Mouse (Mus musculus): Measurements from ENCODE around the gene Csnk1e. TPM values are rescaled to one million over a fixed set of nuclear protein-coding genes. Genes with fewer than 3 reads are reported as not detected.

Gene Csnk1e
- total and polyA plus RNA-seq, 3 experiments, result 10.4 to 46.7 (median 16.8) TPM

GRCm38 (mm10) chr15:79422715-79423243 lies 32.6 kb downstream of the Csnk1e start:
- Histone ChIP-seq H3K79me2 (replicated peaks; ENCODE audit: control insufficient read depth, extremely low read depth, insufficient read depth, poor library complexity, severe bottlenecking) (no peaks in the 10 kb centered on the region), H3K9ac (ENCODE audit: insufficient read depth, low read depth) (no peak overlapping the region), H3K27me3 (replicated peaks) (no peaks in the 10 kb centered on the region), H3K36me3 (replicated peaks in 1 of 2; ENCODE audit: control insufficient read depth in 1 of 2, insufficient read depth in 1 of 2, low read length in 1 of 2) (peaks cover 61 to 70% of the 10 kb centered on the region in 2 experiments), H3K4me3 (replicated peaks in 1 of 3; ENCODE audit: low read depth in 2 of 3, low read length in 2 of 3, poor library complexity in 1 of 3) (no peak overlapping the region), H3K27ac (ENCODE audit: insufficient read depth, low read depth) (no peak overlapping the region), H3K4me2 (ENCODE audit: insufficient read depth, low read depth, poor library complexity, severe bottlenecking) (no peak overlapping the region), H3K4me1 (ENCODE audit: control insufficient read depth in 1 of 2, insufficient read depth in 2 of 2) (peaks cover 12 to 18% of the 10 kb centered on the region in 2 experiments), H3K9me3 (replicated peaks; ENCODE audit: low read length) (no peaks in the 10 kb centered on the region)
- no peak for DNase-seq (ENCODE audit: extremely low read depth)
- no peak for TF ChIP-seq ZMIZ1 (IDR thresholded peaks at IDR 0.05; ENCODE audit: low read depth, low read length)
- TF ChIP-seq MAZ (IDR thresholded peaks at IDR 0.05; ENCODE audit: low read depth, low read length), result no peak
- no peak for TF ChIP-seq KAT2A (IDR thresholded peaks at IDR 0.05; ENCODE audit: insufficient replicate concordance, low read length)
- TF ChIP-seq ELF1 (IDR thresholded peaks at IDR 0.05; ENCODE audit: low read depth, low read length), result no peak
- TF ChIP-seq CHD1 (IDR thresholded peaks at IDR 0.05; ENCODE audit: low read depth, low read length), result no peak
- TF ChIP-seq ZKSCAN1 (IDR thresholded peaks at IDR 0.05; ENCODE audit: borderline replicate concordance, low read depth, low read length), result no peak
- TF ChIP-seq CTCF (conservative IDR thresholded peaks at IDR 0.05 in 1 of 2, IDR thresholded peaks at IDR 0.05 in 1 of 2; ENCODE audit: low read depth in 2 of 2, low read length in 2 of 2), result no peak
- TF ChIP-seq TBP (conservative IDR thresholded peaks at IDR 0.05; ENCODE audit: low read depth, low read length), result no peak
- TF ChIP-seq MEF2A (IDR thresholded peaks at IDR 0.05; ENCODE audit: borderline replicate concordance, low read depth, low read length), result no peak
- no peak for TF ChIP-seq JUND (conservative IDR thresholded peaks at IDR 0.05; ENCODE audit: low read depth, low read length)
- no peak for TF ChIP-seq NRF1 (IDR thresholded peaks at IDR 0.05; ENCODE audit: low read depth, low read length)
- in situ Hi-C loops (cut with MboI; ENCODE audit: low pct_ligation_motif_present, low pct_unique_long_range_greater_than_20kb, low sequenced_read_pairs) (no loop called here), dilution Hi-C loops (cut with MboI; ENCODE audit: extremely low pct_ligation_motif_present, extremely low pct_unique_long_range_greater_than_20kb, low sequenced_read_pairs) (no loop called here)

GRCm38 (mm10) chr15:79418677-79419076 lies 36.7 kb downstream of the Csnk1e start:
- Histone ChIP-seq H3K27me3 (replicated peaks) (no peaks in the 10 kb centered on the region), H3K9ac (ENCODE audit: insufficient read depth, low read depth) (no peak overlapping the region), H3K9me3 (replicated peaks; ENCODE audit: low read length) (no peaks in the 10 kb centered on the region), H3K4me3 (replicated peaks in 1 of 3; ENCODE audit: low read depth in 2 of 3, low read length in 2 of 3, poor library complexity in 1 of 3) (no peak overlapping the region), H3K27ac (ENCODE audit: insufficient read depth, low read depth) (peak overlapping the region; percentile 13), H3K4me1 (ENCODE audit: control insufficient read depth in 1 of 2, insufficient read depth in 2 of 2) (peaks cover 23 to 38% of the 10 kb centered on the region in 2 experiments), H3K36me3 (replicated peaks in 1 of 2; ENCODE audit: control insufficient read depth in 1 of 2, insufficient read depth in 1 of 2, low read length in 1 of 2) (peaks cover 29 to 36% of the 10 kb centered on the region in 2 experiments), H3K79me2 (replicated peaks; ENCODE audit: control insufficient read depth, extremely low read depth, insufficient read depth, poor library complexity, severe bottlenecking) (no peaks in the 10 kb centered on the region), H3K4me2 (ENCODE audit: insufficient read depth, low read depth, poor library complexity, severe bottlenecking) (no peak overlapping the region)
- dilution Hi-C loops (cut with MboI; ENCODE audit: extremely low pct_ligation_motif_present, extremely low pct_unique_long_range_greater_than_20kb, low sequenced_read_pairs), result no loop called here
- TF ChIP-seq BHLHE40 (IDR thresholded peaks at IDR 0.05; ENCODE audit: low read depth, low read length), result peak; percentile 98
- no peak for TF ChIP-seq JUND (conservative IDR thresholded peaks at IDR 0.05; ENCODE audit: low read depth, low read length)
- 0 out of 2 replicates have a peak, but pooled peaks have one; percentile 11 for TF ChIP-seq MEF2A (IDR thresholded peaks at IDR 0.05; ENCODE audit: borderline replicate concordance, low read depth, low read length)
- peak; percentile 93 for TF ChIP-seq MAX (IDR thresholded peaks at IDR 0.05; ENCODE audit: low read length)
- TF ChIP-seq USF1 (IDR thresholded peaks at IDR 0.05; ENCODE audit: low read depth, low read length), result peak; percentile 64
- TF ChIP-seq KAT2A (IDR thresholded peaks at IDR 0.05; ENCODE audit: insufficient replicate concordance, low read length), result no peak
- peak; percentile 69; the same call in 1 of the 2 replicates for TF ChIP-seq ETS1 (conservative IDR thresholded peaks at IDR 0.05; ENCODE audit: low read depth, low read length)
- TF ChIP-seq CTCF (conservative IDR thresholded peaks at IDR 0.05 in 1 of 2, IDR thresholded peaks at IDR 0.05 in 1 of 2; ENCODE audit: low read depth in 2 of 2, low read length in 2 of 2), result no peak
- no peak for TF ChIP-seq JUN (IDR thresholded peaks at IDR 0.05; ENCODE audit: insufficient read depth, low read depth, low read length)
- TF ChIP-seq USF2 (conservative IDR thresholded peaks at IDR 0.05; ENCODE audit: low read depth, low read length), result 0 out of 2 replicates have a peak, but pooled peaks have one; percentile 40
- peak; percentile 52 for TF ChIP-seq TCF12 (IDR thresholded peaks at IDR 0.05; ENCODE audit: low read depth, low read length)
- TF ChIP-seq SIN3A (IDR thresholded peaks at IDR 0.05; ENCODE audit: low read length), result peak; percentile 61; the same call in 1 of the 2 replicates
- TF ChIP-seq MAFK (IDR thresholded peaks at IDR 0.05; ENCODE audit: insufficient replicate concordance, low read length), result peak; percentile 4; the same call in 1 of the 2 replicates
- no peak for TF ChIP-seq MAZ (IDR thresholded peaks at IDR 0.05; ENCODE audit: low read depth, low read length)
- TF ChIP-seq MYC (IDR thresholded peaks at IDR 0.05; ENCODE audit: low read depth, low read length), result peak; percentile 88
- peak; percentile 94 for TF ChIP-seq MXI1 (IDR thresholded peaks at IDR 0.05; ENCODE audit: low read depth, low read length)
- peak; percentile 76; the same call in 1 of the 2 replicates for TF ChIP-seq RCOR1 (conservative IDR thresholded peaks at IDR 0.05; ENCODE audit: low read depth, low read length)
- TF ChIP-seq TBP (conservative IDR thresholded peaks at IDR 0.05; ENCODE audit: low read depth, low read length), result no peak
- DNase-seq (ENCODE audit: extremely low read depth), result peak; percentile 58
- in situ Hi-C loops (cut with MboI; ENCODE audit: low pct_ligation_motif_present, low pct_unique_long_range_greater_than_20kb, low sequenced_read_pairs), result no loop called here
